Mouse (Mus musculus): Measurements from ENCODE around the gene Itgb4. TPM values are rescaled to one million over a fixed set of nuclear protein-coding genes. Genes with fewer than 3 reads are reported as not detected.
"Not testable (repeated sequence)": the region's sequence is repeated elsewhere in the genome, so short reads cannot be mapped to it uniquely, and the experiment has no call there.

The Itgb4 gene
- polyA plus RNA-seq, 1 experiment from 2014 or later: 4.2 TPM

GRCm38 (mm10) chr11:116010948-116011347, 36.4 kb downstream of the Itgb4 start:
- Histone ChIP-seq H3K27me3 (no peaks in the 10 kb centered on the region), H3K9me3 (no peaks in the 10 kb centered on the region), H3K9ac (no peak overlapping the region), H3K36me3 (peaks cover 31% of the 10 kb centered on the region), H3K4me1 (peaks cover 17% of the 10 kb centered on the region), H3K4me3 (no peak overlapping the region), H3K4me2 (replicated peaks) (no peak overlapping the region), H3K27ac (no peak overlapping the region)
- no peak for ATAC-seq (ENCODE audit: insufficient number of reproducible peaks, insufficient read depth, low FRiP score, low TSS enrichment)
- WGBS: 91% methylated on average over 5 of the region's 5 CpGs

GRCm38 (mm10) chr11:116011529-116012261, 37.2 kb downstream of the Itgb4 start:
- 11% methylated on average over 14 of the region's 14 CpGs for WGBS
- Histone ChIP-seq H3K36me3 (peaks cover 31% of the 10 kb centered on the region), H3K4me1 (peaks cover 17% of the 10 kb centered on the region), H3K27ac (peak overlapping the region; percentile 93), H3K4me3 (peak overlapping the region; percentile 74), H3K9me3 (no peaks in the 10 kb centered on the region), H3K27me3 (no peaks in the 10 kb centered on the region), H3K9ac (peak overlapping the region; percentile 82), H3K4me2 (replicated peaks) (peak overlapping the region; percentile 78)
- ATAC-seq (ENCODE audit: insufficient number of reproducible peaks, insufficient read depth, low FRiP score, low TSS enrichment): no peak

GRCm38 (mm10) chr11:116012262-116012947, 37.9 kb downstream of the Itgb4 start, which contains the start of gene Galk1:
Gene Galk1 (minus strand): TSS chr11:116012719.
- H3K4me3 ChIP-seq: peak within 1 kb of the TSS; percentile 74
- peak within 1 kb of the TSS; percentile 93 for H3K27ac ChIP-seq
- peak within 1 kb of the TSS; percentile 78 for H3K4me2 ChIP-seq (replicated peaks)
- no peaks in the 10 kb centered on the region for H3K27me3 ChIP-seq
- ATAC-seq (ENCODE audit: insufficient number of reproducible peaks, insufficient read depth, low FRiP score, low TSS enrichment): peak; percentile 77
- 1% methylated on average over 55 of the region's 55 CpGs for WGBS
- peak within 1 kb of the TSS; percentile 82 for H3K9ac ChIP-seq
- peaks cover 26% of the 10 kb centered on the region for H3K36me3 ChIP-seq
- peaks cover 17% of the 10 kb centered on the region for H3K4me1 ChIP-seq
- no peaks in the 10 kb centered on the region for H3K9me3 ChIP-seq

DNA sequence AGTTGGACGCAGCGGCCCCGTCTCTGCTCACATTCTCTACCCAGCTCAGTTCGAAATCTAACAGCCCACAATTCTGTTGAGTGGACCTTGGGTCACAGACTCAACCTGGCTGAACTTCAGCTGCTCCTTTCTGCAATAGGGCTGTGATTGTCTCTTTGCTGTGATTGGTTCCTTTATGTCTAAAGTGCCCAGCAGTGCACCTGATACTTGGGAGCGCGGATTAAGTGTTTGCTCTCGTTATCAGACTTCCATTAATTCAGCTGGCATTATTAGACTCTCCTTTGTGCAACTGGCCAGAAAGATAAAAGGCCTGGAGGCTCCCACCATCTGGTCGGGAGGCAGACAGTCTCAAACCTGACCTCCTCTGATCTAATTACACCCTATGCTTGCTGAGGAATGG, 40.3 kb downstream of the Itgb4 start:
- no peak overlapping the region for H3K4me3 ChIP-seq
- H3K4me2 ChIP-seq (replicated peaks): no peak overlapping the region
- no peak overlapping the region for H3K27ac ChIP-seq
- H3K9ac ChIP-seq: no peak overlapping the region
- H3K9me3 ChIP-seq: no peaks in the 10 kb centered on the region
- ATAC-seq (ENCODE audit: insufficient number of reproducible peaks, insufficient read depth, low FRiP score, low TSS enrichment): no peak
- H3K36me3 ChIP-seq: peaks cover 7% of the 10 kb centered on the region
- 61% methylated on average over 8 of the region's 8 CpGs for WGBS
- H3K27me3 ChIP-seq: no peaks in the 10 kb centered on the region
- H3K4me1 ChIP-seq: peaks cover 17% of the 10 kb centered on the region

- H3K27me3 ChIP-seq: no peaks in the 10 kb centered on the region
- no peak overlapping the region for H3K4me3 ChIP-seq
- peak overlapping the region; percentile 12; the same call in 1 of the 2 replicates for H3K9ac ChIP-seq
- ATAC-seq (ENCODE audit: insufficient number of reproducible peaks, insufficient read depth, low FRiP score, low TSS enrichment): no peak
- H3K4me2 ChIP-seq (replicated peaks): no peak overlapping the region
- H3K9me3 ChIP-seq: no peaks in the 10 kb centered on the region
- H3K36me3 ChIP-seq: peaks cover 17% of the 10 kb centered on the region
- H3K4me1 ChIP-seq: peaks cover 2% of the 10 kb centered on the region; the same call in 1 of the 2 replicates
- H3K27ac ChIP-seq: 0 out of 2 replicates have a peak overlapping the region, but pooled peaks have one; percentile 6
- WGBS: 31% methylated on average over 6 of the region's 6 CpGs
These were observed 43.6 kb downstream of the Itgb4 start for GRCm38 (mm10) chr11:116018106-116018505.

DNA sequence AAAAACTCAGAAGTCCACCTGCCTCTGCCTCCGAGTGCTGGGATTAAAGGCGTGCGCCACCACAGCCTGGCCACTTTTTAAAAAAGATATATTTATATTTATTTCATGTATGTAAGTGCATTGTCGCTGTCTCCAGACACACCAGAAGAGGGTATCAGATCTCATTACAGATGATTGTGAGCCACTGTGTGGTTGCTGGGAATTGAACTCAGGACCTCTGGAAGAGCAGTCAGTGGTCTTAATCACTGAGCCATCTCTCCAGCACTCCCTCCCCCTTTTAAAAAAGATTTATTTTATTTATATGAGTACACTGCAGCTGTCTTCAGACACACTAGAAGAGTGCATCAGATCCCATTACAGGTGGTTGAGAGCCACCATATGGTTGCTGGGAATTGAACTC, 44.4 kb downstream of the Itgb4 start:
- peaks cover 17% of the 10 kb centered on the region for H3K36me3 ChIP-seq
- 89% methylated on average over 4 of the region's 4 CpGs for WGBS
- H3K4me1 ChIP-seq; H3K9ac ChIP-seq; H3K4me3 ChIP-seq; ATAC-seq (ENCODE audit: insufficient number of reproducible peaks, insufficient read depth, low FRiP score, low TSS enrichment); H3K4me2 ChIP-seq (replicated peaks); H3K27ac ChIP-seq; H3K27me3 ChIP-seq; H3K9me3 ChIP-seq: not testable (repeated sequence)

- 53% methylated on average over 1 of the region's 1 CpGs for WGBS
- Histone ChIP-seq H3K4me1 (no peaks in the 10 kb centered on the region), H3K36me3 (peaks cover 17% of the 10 kb centered on the region), H3K4me2 (replicated peaks) (no peak overlapping the region), H3K4me3 (no peak overlapping the region), H3K9ac (no peak overlapping the region), H3K27me3 (no peaks in the 10 kb centered on the region), H3K27ac (0 out of 2 replicates have a peak overlapping the region, but pooled peaks have one; percentile 1), H3K9me3 (no peaks in the 10 kb centered on the region)
- no peak for ATAC-seq (ENCODE audit: insufficient number of reproducible peaks, insufficient read depth, low FRiP score, low TSS enrichment)
These were observed 44.9 kb downstream of the Itgb4 start for GRCm38 (mm10) chr11:116019360-116019791.

DNA sequence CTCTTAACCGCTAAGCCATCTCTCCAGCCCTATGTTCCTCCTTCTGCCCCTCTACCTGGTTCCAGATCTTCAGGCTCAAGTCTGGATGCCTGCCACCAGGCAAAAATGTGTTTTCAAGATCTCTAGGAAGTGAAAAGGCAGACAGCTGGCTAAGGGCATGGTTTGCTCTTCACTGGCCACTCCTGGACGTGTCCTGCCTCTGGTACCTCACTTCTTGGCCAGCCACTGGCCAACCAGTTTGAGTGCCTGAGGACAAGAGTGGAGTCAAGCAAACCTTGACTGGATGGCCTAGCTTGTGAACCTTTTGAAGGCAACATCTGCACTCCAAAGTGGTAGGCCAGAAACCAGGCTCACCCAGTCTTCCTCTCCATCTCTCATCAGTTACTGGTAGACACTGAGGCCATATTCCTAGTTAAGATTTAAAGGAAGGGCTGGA, 45.5 kb downstream of the Itgb4 start:
- H3K4me2 ChIP-seq (replicated peaks): no peak overlapping the region
- WGBS: 76% methylated on average over 2 of the region's 2 CpGs
- no peak for ATAC-seq (ENCODE audit: insufficient number of reproducible peaks, insufficient read depth, low FRiP score, low TSS enrichment)
- peaks cover 17% of the 10 kb centered on the region for H3K36me3 ChIP-seq
- H3K27me3 ChIP-seq: no peaks in the 10 kb centered on the region
- H3K9me3 ChIP-seq: no peaks in the 10 kb centered on the region
- H3K4me1 ChIP-seq: no peaks in the 10 kb centered on the region
- no peak overlapping the region for H3K27ac ChIP-seq
- H3K4me3 ChIP-seq: no peak overlapping the region
- H3K9ac ChIP-seq: no peak overlapping the region

DNA sequence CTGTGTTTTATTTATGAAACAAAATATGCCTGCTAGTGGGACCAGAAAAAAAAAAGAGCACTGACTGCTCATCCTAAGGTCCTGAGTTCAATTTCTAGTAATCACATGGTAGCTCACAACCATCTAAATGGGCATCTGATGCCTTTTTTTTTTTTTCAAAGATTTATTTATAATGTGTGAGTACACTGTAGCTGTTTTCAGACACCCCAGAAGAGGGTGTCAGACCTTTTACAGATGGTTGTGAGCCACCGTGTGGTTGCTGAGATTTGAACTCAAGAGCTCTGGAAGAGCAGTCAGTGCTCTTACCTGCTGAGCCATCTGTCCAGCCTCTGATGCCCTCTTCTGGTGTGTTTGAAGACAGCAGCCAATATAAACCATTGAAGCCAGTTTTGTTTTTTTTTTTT, 46.0 kb downstream of the Itgb4 start:
- ATAC-seq (ENCODE audit: insufficient number of reproducible peaks, insufficient read depth, low FRiP score, low TSS enrichment): no peak
- no peak overlapping the region for H3K4me2 ChIP-seq (replicated peaks)
- no peaks in the 10 kb centered on the region for H3K27me3 ChIP-seq
- H3K9ac ChIP-seq: no peak overlapping the region
- H3K27ac ChIP-seq: no peak overlapping the region
- H3K4me1 ChIP-seq: no peaks in the 10 kb centered on the region
- WGBS: 52% methylated on average over 1 of the region's 1 CpGs
- no peak overlapping the region for H3K4me3 ChIP-seq
- H3K36me3 ChIP-seq: peaks cover 17% of the 10 kb centered on the region
- H3K9me3 ChIP-seq: no peaks in the 10 kb centered on the region

GRCm38 (mm10) chr11:116021328-116022220, 47.1 kb downstream of the Itgb4 start:
- Histone ChIP-seq H3K27me3 (no peaks in the 10 kb centered on the region), H3K36me3 (peaks cover 17% of the 10 kb centered on the region), H3K9ac (no peak overlapping the region), H3K4me2 (replicated peaks) (peak overlapping the region; percentile 67), H3K9me3 (no peaks in the 10 kb centered on the region), H3K4me1 (no peaks in the 10 kb centered on the region), H3K4me3 (peak overlapping the region; percentile 40; the same call in 1 of the 2 replicates), H3K27ac (peak overlapping the region; percentile 37)
- 79% methylated on average over 6 of the region's 6 CpGs for WGBS
- no peak for ATAC-seq (ENCODE audit: insufficient number of reproducible peaks, insufficient read depth, low FRiP score, low TSS enrichment)

- H3K27me3 ChIP-seq: no peaks in the 10 kb centered on the region
- H3K9me3 ChIP-seq: no peaks in the 10 kb centered on the region
- H3K4me1 ChIP-seq: no peaks in the 10 kb centered on the region
- H3K4me3 ChIP-seq: peak overlapping the region; percentile 40
- peak overlapping the region; percentile 67 for H3K4me2 ChIP-seq (replicated peaks)
- 63% methylated on average over 4 of the region's 4 CpGs for WGBS
- no peak overlapping the region for H3K27ac ChIP-seq
- peaks cover 17% of the 10 kb centered on the region for H3K36me3 ChIP-seq
- peak overlapping the region; percentile 35; the same call in 1 of the 2 replicates for H3K9ac ChIP-seq
- ATAC-seq (ENCODE audit: insufficient number of reproducible peaks, insufficient read depth, low FRiP score, low TSS enrichment): no peak
These were observed 47.8 kb downstream of the Itgb4 start for GRCm38 (mm10) chr11:116022256-116022780.
